Mouse (Mus musculus): Measurements from ENCODE around the gene Slc15a5.

GRCm38 (mm10) chr6:138104559-138104958 is 24.8 kb upstream of the Slc15a5 start:
- TF ChIP-seq CTCF (IDR thresholded peaks at IDR 0.05; ENCODE audit: borderline replicate concordance, extremely low read depth, insufficient read depth, insufficient read length) (no peak), POLR2A (IDR thresholded peaks at IDR 0.05; ENCODE audit: borderline replicate concordance, extremely low read depth, insufficient read depth, insufficient read length, poor library complexity, severe bottlenecking) (no peak)
